Mouse (Mus musculus) liver, embryonic 12.5 days (tissue): ENCODE measurements around the gene AI413582. TPM values are rescaled to one million over a fixed set of nuclear protein-coding genes. Genes with fewer than 3 reads are reported as not detected.

Source experiments
- ATAC-seq: fragments of 200-750 bp; cut with Nextera tagmentation; 2 replicates; pipeline ENCODE4 v1.8.0; 2017; ENCODE audit warnings: moderate number of reproducible peaks, mild to moderate bottlenecking, moderate library complexity
- H3K27ac ChIP-seq: fragments of 300-500 bp; sonication (generic); 2 replicates; pipeline ENCODE4 v1.5.1; 2016; ENCODE audit warnings: mild to moderate bottlenecking
- H3K27me3 ChIP-seq: fragments of 300-500 bp; sonication (generic); replicated peaks from 2 replicates; pipeline ENCODE4 v1.6.1; 2016; ENCODE audit warnings: mild to moderate bottlenecking, moderate library complexity
- H3K36me3 ChIP-seq: fragments of 300-500 bp; sonication (generic); 2 replicates; pipeline ENCODE4 v1.6.1; 2016; ENCODE audit warnings: mild to moderate bottlenecking, moderate library complexity
- H3K4me1 ChIP-seq: fragments of 300-500 bp; sonication (generic); 2 replicates; pipeline ENCODE4 v1.6.1; 2016
- H3K4me2 ChIP-seq: fragments of 300-500 bp; sonication (generic); 2 replicates; pipeline ENCODE4 v1.6.1; 2016; ENCODE audit warnings: mild to moderate bottlenecking, moderate library complexity
- H3K4me3 ChIP-seq: fragments of 300-500 bp; sonication (generic); 2 replicates; pipeline ENCODE4 v1.5.1; 2016; ENCODE audit warnings: mild to moderate bottlenecking, moderate library complexity
- H3K9ac ChIP-seq: fragments of 300-500 bp; sonication (generic); 2 replicates; pipeline ENCODE4 v1.6.1; 2016; ENCODE audit warnings: mild to moderate bottlenecking, moderate library complexity
- H3K9me3 ChIP-seq: fragments of 300-500 bp; sonication (generic); replicated peaks from 2 replicates; pipeline ENCODE4 v1.6.1; 2016; ENCODE audit warnings: mild to moderate bottlenecking, moderate library complexity
- WGBS: fragments of 180-500 bp; shearing (Covaris S2); methylation state at CpG from one replicate; pipeline ENCODE4 v1.1.7; 2016; ENCODE audit not compliant: insufficient replicate concordance; 5-methylcytosine and 5-hydroxymethylcytosine counted together
- polyA plus RNA-seq: library from polyadenylated mRNA; unstranded; fragments of >200 nt; fragmentation: Nextera tagmentation; extraction: Ambion mirVana; gene quantifications from 2 replicates; pipeline ENCODE4 v1.2.1, GENCODE M21; 2016

Gene AI413582
- polyA plus RNA-seq, 1 experiment from 2014 or later, result 16.8 TPM

DNA sequence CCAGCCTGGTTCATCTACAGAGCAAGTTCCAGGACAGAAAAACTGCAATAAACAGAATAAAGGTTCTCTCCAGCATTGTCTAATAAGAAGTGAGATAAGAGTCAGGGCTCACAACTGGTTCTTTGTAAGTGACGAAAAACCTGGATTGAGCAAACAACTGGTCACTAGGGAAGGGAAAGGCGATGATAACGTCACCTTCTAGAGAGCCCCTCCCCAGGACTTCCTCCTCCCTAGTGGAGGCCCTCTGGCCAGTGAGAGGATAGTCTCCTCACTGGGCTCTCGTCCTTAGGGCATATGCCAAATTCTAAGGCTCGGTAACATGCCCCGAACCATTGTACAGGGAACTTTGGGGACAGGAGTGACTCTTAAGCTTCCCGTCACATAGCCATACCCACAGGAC lies 10.5 kb upstream of the AI413582 start:
- Histone ChIP-seq H3K4me1 (peaks cover 60% of the 10 kb centered on the region), H3K4me3 (no peak overlapping the region), H3K9me3 (no peaks in the 10 kb centered on the region), H3K27me3 (no peaks in the 10 kb centered on the region), H3K9ac (no peak overlapping the region), H3K4me2 (no peak overlapping the region), H3K36me3 (peaks cover 45% of the 10 kb centered on the region), H3K27ac (no peak overlapping the region)
- ATAC-seq, result no peak
- WGBS, result 71% methylated on average over 7 of the region's 7 CpGs

DNA sequence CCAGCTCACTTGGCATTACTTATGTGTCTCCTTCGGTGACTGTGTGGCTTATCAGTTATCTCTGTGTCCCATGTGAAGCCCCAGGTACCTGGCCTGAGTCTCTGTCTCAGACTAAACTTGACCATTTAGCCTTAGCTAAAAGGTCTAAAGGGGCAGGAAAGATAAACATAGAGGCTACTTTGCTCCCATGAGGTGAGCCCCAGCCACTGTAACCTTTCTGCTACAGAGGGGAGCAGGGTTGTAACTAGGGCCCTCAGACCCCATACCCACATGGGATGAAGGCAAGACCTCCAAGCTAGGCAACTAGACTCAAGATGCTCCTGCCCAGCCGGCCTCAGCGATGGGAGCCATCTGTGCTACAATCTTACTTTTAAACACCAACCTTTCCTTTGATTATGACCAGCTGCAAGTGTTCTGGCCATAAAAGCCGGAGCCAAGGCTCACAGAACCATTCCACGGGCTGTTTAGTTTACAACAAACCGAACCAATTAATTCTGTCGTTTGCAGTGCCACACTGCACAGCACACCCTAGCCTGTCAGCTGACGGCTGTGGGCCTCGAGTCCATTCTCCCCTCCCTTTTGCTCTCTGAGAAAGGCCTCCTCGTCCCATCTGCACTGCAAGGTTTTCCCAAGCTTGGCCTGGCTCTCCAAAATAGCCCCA lies 9.7 kb upstream of the AI413582 start:
- no peak for ATAC-seq
- 68% methylated on average over 10 of the region's 10 CpGs for WGBS
- H3K4me3 ChIP-seq, result no peak overlapping the region
- H3K9me3 ChIP-seq, result no peaks in the 10 kb centered on the region
- no peaks in the 10 kb centered on the region for H3K27me3 ChIP-seq
- H3K4me1 ChIP-seq, result peaks cover 52% of the 10 kb centered on the region
- no peak overlapping the region for H3K9ac ChIP-seq
- H3K27ac ChIP-seq, result no peak overlapping the region
- H3K4me2 ChIP-seq, result peak overlapping the region; percentile 9; the same call in 1 of the 2 replicates
- peaks cover 37% of the 10 kb centered on the region for H3K36me3 ChIP-seq

DNA sequence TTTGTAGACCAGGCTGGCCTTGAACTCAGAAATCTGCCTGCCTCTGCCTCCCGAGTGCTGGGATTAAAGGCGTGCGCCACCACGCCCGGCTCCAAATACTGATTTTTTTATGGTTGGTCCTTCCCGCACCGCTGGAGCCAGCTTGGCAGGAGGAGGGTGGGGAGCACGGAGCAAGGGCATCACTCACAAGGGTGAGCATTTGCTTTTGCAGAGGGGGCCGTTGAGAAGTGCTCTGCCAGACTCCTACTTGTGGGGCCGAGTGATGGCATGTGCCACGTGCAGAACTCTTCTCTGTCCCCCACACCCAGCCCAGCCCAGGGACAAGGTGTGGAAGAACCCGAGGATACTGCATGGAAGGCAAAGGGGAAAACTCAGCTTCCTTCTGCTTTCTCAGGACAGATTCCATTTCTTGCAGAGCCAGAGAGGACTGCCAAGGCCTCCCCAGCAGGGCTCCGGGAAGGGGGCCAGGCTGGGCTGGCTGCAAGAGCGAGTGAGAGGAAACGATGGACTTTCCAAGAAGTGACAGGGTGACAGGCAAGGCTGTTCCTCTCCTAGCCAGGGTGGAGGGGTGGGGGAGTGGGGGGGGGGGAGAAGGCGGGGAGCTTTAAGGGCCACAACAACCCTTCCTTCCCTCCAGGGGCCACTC lies 9.0 kb upstream of the AI413582 start:
- no peaks in the 10 kb centered on the region for H3K27me3 ChIP-seq
- H3K4me2 ChIP-seq, result peak overlapping the region; percentile 9; the same call in 1 of the 2 replicates
- H3K36me3 ChIP-seq, result peaks cover 31% of the 10 kb centered on the region
- no peaks in the 10 kb centered on the region for H3K9me3 ChIP-seq
- H3K4me3 ChIP-seq, result no peak overlapping the region
- H3K4me1 ChIP-seq, result peaks cover 45% of the 10 kb centered on the region
- WGBS, result 67% methylated on average over 16 of the region's 16 CpGs
- no peak for ATAC-seq
- H3K27ac ChIP-seq, result no peak overlapping the region
- no peak overlapping the region for H3K9ac ChIP-seq

DNA sequence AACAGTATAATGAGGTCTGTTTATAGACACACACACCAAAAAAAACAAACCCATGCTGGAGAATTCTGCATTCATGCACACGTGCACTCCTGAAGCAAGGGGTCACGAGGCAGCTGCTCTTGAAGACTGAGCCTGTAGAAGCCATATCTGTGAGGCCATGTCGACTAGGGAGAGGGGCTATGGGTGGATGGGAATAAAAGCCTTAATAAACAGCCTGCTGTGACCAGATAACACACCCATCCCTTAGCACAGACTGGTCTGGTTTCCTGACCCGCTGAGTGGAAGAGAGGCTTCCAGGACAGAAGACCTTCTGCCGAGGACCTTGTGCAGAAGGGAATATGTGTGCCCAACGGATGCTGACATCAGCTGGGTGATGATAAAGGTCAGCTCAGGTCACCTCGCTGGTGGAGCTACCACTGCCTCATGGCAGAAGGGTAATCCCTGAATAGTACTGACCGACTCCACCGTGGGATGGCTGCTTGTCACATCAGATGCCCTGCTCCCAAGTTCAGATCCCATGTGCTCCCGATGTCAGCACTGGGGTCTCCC lies 8.3 kb upstream of the AI413582 start:
- Histone ChIP-seq H3K4me2 (peak overlapping the region; percentile 19), H3K27ac (no peak overlapping the region; the same call in none of the 2 replicates), H3K9me3 (no peaks in the 10 kb centered on the region), H3K4me1 (peaks cover 44% of the 10 kb centered on the region), H3K9ac (no peak overlapping the region), H3K36me3 (peaks cover 23% of the 10 kb centered on the region), H3K4me3 (no peak overlapping the region), H3K27me3 (no peaks in the 10 kb centered on the region)
- ATAC-seq, result peak; percentile 80
- WGBS, result 35% methylated on average over 10 of the region's 10 CpGs

DNA sequence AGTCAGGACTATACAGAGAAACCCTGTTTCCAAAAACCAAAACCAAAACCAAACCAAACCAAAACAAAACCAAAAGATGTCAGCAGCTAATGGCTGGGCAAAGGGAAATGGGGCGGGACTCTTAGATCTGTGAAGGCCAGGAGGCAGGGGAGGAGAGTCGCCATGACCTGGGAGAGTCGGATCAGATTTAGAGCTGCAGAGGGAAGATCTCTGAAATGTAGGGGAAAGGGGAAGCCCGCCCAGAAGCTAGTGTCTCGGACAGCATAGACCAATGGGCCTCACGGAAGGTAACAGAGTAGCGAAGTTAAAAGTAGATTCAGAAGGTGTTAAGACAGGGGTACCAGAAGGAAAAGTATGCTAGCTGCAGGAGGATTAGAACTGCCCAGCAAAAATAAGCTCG lies 5.8 kb upstream of the AI413582 start:
- Histone ChIP-seq H3K9me3 (no peaks in the 10 kb centered on the region), H3K9ac (no peak overlapping the region), H3K36me3 (0 out of 2 replicates have a peak, but pooled peaks cover 11% of the 10 kb centered on the region), H3K4me1 (peaks cover 53% of the 10 kb centered on the region), H3K4me2 (no peak overlapping the region), H3K27me3 (peaks cover 7% of the 10 kb centered on the region; the same call in 1 of the 2 replicates), H3K4me3 (no peak overlapping the region), H3K27ac (no peak overlapping the region)
- no peak for ATAC-seq
- 59% methylated on average over 8 of the region's 8 CpGs for whole genome bisulfite sequencing

DNA sequence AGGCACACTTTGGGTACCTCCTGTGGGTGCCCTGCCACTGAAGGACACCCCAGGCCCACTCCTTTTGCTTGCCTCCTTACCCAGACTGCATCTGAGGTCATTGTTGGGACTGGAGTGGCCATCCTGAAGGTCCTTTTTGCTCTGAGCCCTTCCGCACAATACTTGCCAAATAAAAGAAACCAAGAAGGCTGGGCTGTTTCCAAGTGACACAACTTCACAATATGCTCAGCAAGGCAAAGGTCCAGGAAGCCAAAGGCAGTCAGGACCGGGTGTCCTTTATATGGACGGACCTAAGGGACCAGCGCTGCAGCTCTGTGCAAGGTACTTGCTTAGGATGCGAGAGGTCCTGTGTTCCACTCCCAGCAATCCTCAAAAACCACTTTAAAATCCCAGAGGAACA lies 2.7 kb upstream of the AI413582 start:
- H3K4me3 ChIP-seq, result no peak overlapping the region
- H3K4me2 ChIP-seq, result no peak overlapping the region
- WGBS, result 84% methylated on average over 5 of the region's 5 CpGs
- peaks cover 48% of the 10 kb centered on the region for H3K4me1 ChIP-seq
- no peak overlapping the region for H3K9ac ChIP-seq
- peaks cover 7% of the 10 kb centered on the region for H3K36me3 ChIP-seq
- no peak for ATAC-seq
- H3K27me3 ChIP-seq, result peaks cover 7% of the 10 kb centered on the region; the same call in 1 of the 2 replicates
- no peaks in the 10 kb centered on the region for H3K9me3 ChIP-seq
- no peak overlapping the region for H3K27ac ChIP-seq

DNA sequence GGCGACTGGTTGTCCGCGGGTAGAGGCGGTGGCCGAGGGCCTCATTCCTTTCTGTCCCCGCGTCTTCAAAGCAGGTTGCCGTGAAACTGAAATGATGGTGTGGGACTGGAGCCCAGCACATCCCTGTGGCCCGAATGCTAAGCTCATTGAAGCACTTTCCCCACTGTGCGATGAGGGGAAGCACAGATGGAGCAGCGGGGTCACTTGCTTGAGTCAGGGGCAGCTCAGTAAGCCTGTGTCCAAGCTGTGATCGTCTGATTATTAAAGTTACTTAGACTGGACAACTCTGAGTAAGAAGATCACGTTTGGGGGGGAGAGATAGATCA lies 349 bp upstream of the AI413582 start:
- under 1% methylated on average over 13 of the region's 13 CpGs for WGBS
- Histone ChIP-seq H3K4me1 (peaks cover 55% of the 10 kb centered on the region), H3K27me3 (peaks cover 7% of the 10 kb centered on the region; the same call in 1 of the 2 replicates), H3K27ac (no peak overlapping the region), H3K36me3 (peaks cover 20% of the 10 kb centered on the region), H3K9me3 (no peaks in the 10 kb centered on the region), H3K9ac (peak overlapping the region; percentile 61), H3K4me3 (peak overlapping the region; percentile 72), H3K4me2 (peak overlapping the region; percentile 99)
- peak; percentile 22; the same call in 1 of the 2 replicates for ATAC-seq

DNA sequence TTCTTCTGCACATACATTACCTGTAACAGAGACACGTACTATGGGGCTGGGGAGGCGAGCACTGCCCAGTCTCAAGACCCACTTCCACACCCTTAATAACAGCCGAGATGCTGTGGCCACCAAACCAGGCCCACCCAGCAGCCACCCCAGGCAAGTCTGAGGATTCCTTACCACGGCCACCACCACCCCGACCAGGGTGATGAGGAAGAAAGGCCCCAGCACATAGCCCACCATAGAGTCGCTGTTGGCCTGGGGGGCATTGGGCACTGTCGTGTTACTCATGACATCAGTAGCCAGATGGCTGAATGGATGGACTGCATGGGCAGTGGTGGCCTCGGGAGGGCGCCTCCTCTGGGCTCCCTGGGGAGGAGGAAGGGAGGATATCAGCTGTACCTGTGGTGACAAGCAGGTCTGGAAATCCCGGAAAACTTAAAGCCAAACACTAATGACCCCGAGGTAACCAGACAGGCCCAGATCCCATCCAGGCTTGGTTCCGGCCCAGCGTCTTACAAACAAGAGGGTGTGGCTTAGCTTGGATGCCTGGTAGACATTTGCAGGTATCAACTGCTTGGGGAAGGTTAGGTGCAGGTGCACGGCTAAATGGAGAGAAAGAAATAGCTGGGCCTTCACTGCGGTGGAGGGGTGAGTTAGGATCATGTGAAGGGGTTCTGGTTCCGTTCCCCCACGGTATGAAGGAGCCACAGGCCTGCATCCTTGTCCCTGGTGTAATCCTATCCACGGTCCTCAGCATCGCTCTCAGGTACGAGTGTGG lies 979 bp downstream of the AI413582 start:
- ATAC-seq, result peak; percentile 13
- 7% methylated on average over 20 of the region's 20 CpGs for WGBS
- H3K4me1 ChIP-seq, result peaks cover 68% of the 10 kb centered on the region

DNA sequence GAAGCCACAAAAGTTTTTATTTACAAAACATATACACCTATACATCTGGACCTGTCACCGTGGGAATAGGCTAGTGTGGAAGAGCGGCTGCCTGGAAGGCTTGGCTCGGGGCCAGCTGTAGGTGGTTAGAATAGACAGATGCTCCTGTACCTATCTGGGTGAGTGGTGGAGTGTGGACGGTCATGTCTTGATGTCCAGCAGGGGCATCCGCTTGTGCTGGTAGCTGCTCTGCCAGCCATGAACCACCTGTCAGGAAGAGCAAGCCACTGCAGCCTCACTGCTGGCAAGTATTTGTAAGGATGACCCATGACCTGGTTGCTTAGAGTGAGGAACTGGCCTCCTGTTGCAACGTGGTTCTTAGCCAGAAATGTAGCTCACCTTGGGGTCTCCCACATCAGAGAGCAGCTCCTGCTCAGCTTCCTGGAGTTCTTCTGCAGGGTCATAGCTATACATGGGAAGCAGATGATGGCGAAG lies 1.7 kb downstream of the AI413582 start:
- peaks cover 7% of the 10 kb centered on the region; the same call in 1 of the 2 replicates for H3K27me3 ChIP-seq
- H3K9ac ChIP-seq, result no peak overlapping the region
- H3K4me2 ChIP-seq, result peak overlapping the region; percentile 99; the same call in 1 of the 2 replicates
- WGBS, result 46% methylated on average over 7 of the region's 7 CpGs
- H3K4me1 ChIP-seq, result peaks cover 76% of the 10 kb centered on the region
- no peaks in the 10 kb centered on the region for H3K9me3 ChIP-seq
- peak overlapping the region; percentile 80; the same call in 1 of the 2 replicates for H3K27ac ChIP-seq
- no peak for ATAC-seq
- H3K4me3 ChIP-seq, result no peak overlapping the region
- H3K36me3 ChIP-seq, result peaks cover 39% of the 10 kb centered on the region

More for the DNA sequence above, 979 bp downstream of the AI413582 start:
- peak overlapping the region; percentile 80 for H3K27ac ChIP-seq
- peak overlapping the region; percentile 99 for H3K4me2 ChIP-seq
- H3K27me3 ChIP-seq, result peaks cover 7% of the 10 kb centered on the region; the same call in 1 of the 2 replicates
- no peaks in the 10 kb centered on the region for H3K9me3 ChIP-seq
- H3K36me3 ChIP-seq, result peaks cover 34% of the 10 kb centered on the region
- H3K9ac ChIP-seq, result peak overlapping the region; percentile 79
- peak overlapping the region; percentile 72 for H3K4me3 ChIP-seq

DNA sequence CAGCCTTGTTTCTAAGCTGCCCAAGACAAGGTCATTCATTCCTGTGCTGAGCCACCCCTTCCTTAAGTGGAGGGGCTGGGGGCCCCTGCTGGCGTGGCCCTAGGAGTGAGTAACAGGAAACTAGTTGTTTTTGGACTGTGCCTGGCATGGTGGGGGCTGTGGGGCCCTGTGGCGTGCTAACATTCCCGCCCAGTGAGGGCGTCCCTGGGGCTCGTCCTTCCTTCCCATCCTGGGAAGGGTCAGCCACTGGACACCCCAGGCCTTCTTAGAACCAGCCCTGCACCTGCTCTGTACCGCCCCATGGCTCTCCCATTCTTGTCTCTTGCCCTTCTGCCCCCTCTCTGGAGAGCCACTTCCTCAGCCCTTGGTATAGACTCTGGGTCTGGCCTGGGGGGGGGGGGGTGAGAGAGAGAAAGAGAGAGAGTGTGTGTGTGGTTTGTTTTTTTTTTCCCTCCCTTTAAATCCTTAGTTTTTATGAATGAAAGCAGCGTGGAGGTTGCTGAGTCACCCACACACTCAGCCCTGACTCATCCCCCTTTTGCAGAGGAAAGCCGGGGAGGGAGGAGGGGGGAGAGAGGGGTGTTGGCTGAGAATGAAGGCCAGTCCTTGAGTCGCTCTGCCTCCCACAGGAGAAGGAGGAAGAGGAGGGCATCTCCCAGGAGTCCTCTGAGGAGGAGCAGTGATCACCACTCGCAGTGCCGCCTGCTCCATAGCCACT lies 3.6 kb downstream of the AI413582 start:
- peaks cover 2% of the 10 kb centered on the region; the same call in 1 of the 2 replicates for H3K27me3 ChIP-seq
- 58% methylated on average over 11 of the region's 11 CpGs for WGBS
- H3K27ac ChIP-seq, result peak overlapping the region; percentile 56; the same call in 1 of the 2 replicates
- ATAC-seq, result no peak
- 0 out of 2 replicates have a peak overlapping the region, but pooled peaks have one; percentile 12 for H3K9ac ChIP-seq
- peaks cover 39% of the 10 kb centered on the region for H3K36me3 ChIP-seq
- H3K4me3 ChIP-seq, result no peak overlapping the region
- no peak overlapping the region for H3K4me2 ChIP-seq
- no peaks in the 10 kb centered on the region for H3K9me3 ChIP-seq
- H3K4me1 ChIP-seq, result peaks cover 85% of the 10 kb centered on the region

DNA sequence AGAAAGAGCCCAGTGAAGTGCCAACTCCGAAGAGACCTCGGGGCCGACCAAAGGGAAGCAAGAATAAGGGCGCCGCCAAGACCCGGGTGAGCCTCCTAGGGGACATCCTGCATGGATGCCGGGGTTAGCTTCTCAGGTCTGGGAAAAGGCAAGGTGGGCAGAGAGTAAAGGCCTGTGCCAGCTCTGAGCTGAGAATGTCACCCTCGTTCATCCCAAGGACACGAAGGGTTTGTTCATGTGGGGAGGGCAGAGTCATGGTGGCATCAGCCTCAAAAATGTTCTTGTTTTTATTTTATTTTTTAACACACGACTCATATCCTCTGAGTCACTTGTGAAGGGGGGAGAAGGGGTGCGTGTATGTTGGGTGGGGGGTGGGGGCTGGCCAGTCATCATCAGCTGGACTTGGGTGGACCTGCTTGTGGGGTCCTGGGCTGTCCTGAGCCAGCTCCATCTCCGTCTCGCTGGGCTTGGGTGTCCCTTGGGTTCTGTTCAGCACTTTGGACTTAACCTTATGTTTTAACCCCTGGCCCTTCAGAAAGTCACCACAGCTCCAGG lies 4.6 kb downstream of the AI413582 start:
- Histone ChIP-seq H3K27me3 (no peaks in the 10 kb centered on the region), H3K36me3 (peaks cover 39% of the 10 kb centered on the region), H3K9me3 (no peaks in the 10 kb centered on the region), H3K4me1 (peaks cover 79% of the 10 kb centered on the region), H3K27ac (no peak overlapping the region), H3K4me3 (no peak overlapping the region), H3K4me2 (no peak overlapping the region), H3K9ac (no peak overlapping the region)
- WGBS, result 78% methylated on average over 13 of the region's 13 CpGs
- ATAC-seq, result no peak
